Mouse (Mus musculus) MEL (cell line): ENCODE measurements at regions not wholly inside any gene's neighbourhood (a gene's known extent, or its start where the extent isn't known, plus 50 kb on each side); places are given as distances from the start of the nearest gene placed in this dataset.

Experiments used
- DNase-seq: peaks from one replicate; pipeline ENCODE4 v3.0.0; 2011; ENCODE audit warnings: low read depth, low spot score
- H3K27ac ChIP-seq: 2 replicates; pipeline ENCODE4 v1.5.1; 2012; ENCODE audit warnings: low read depth, mild to moderate bottlenecking, control low read depth, low read length, moderate library complexity; ENCODE audit not compliant: control insufficient read depth
- H3K27me3 ChIP-seq, 2 experiments: fragments of 150-350 bp in 1 of 2; sonication (generic) in 1 of 2; 2 replicates each; pipeline ENCODE4 v1.6.1; 2012; ENCODE audit warnings: low read length in 2 of 2, mild to moderate bottlenecking in 2 of 2, improper control_type of control experiment in 1 of 2, moderate library complexity in 1 of 2; ENCODE audit not compliant: insufficient read depth in 2 of 2, control insufficient read depth in 1 of 2
- H3K36me3 ChIP-seq, 2 experiments: 2 replicates each; pipeline ENCODE4 v1.6.1; 2012 to 2014; ENCODE audit warnings: low read length in 2 of 2, improper control_type of control experiment in 1 of 2, inconsistent platforms in 1 of 2, mild to moderate bottlenecking in 1 of 2; ENCODE audit not compliant: insufficient read depth in 2 of 2, control insufficient read depth in 1 of 2
- H3K4me1 ChIP-seq, 2 experiments: fragments of 150-350 bp in 1 of 2; sonication (generic) in 1 of 2; 2 replicates each; pipeline ENCODE4 v1.6.1; 2012; ENCODE audit warnings: low read length in 2 of 2, improper control_type of control experiment in 1 of 2, mild to moderate bottlenecking in 1 of 2; ENCODE audit not compliant: insufficient read depth in 2 of 2, control insufficient read depth in 1 of 2
- H3K4me3 ChIP-seq, 2 experiments: fragments of 150-350 bp in 1 of 2; sonication (generic) in 1 of 2; 2 replicates each; pipeline ENCODE4 v1.5.1; 2012; ENCODE audit warnings: low read depth in 2 of 2, low read length in 2 of 2, mild to moderate bottlenecking in 2 of 2, moderate library complexity in 2 of 2, control low read depth in 1 of 2, improper control_type of control experiment in 1 of 2; ENCODE audit not compliant: control insufficient read depth in 1 of 2, insufficient read depth in 1 of 2
- H3K79me2 ChIP-seq: 2 replicates; pipeline ENCODE4 v1.6.1; 2012; ENCODE audit warnings: mild to moderate bottlenecking, low read length, moderate library complexity; ENCODE audit not compliant: control insufficient read depth, poor library complexity, insufficient read depth
- H3K9ac ChIP-seq: 2 replicates; pipeline ENCODE4 v1.6.1; 2012; ENCODE audit warnings: low read depth, mild to moderate bottlenecking, control low read depth, low read length, moderate library complexity; ENCODE audit not compliant: control insufficient read depth, poor library complexity, severe bottlenecking
- H3K9me3 ChIP-seq: fragments of 150-350 bp; sonication (generic); replicated peaks from 2 replicates; pipeline ENCODE4 v1.6.1; 2012; ENCODE audit warnings: mild to moderate bottlenecking, low read length, improper control_type of control experiment, moderate library complexity; ENCODE audit not compliant: insufficient read depth
- BHLHE40 ChIP-seq: IDR thresholded peaks from 2 replicates; pipeline ENCODE4 v1.6.1; 2012; ENCODE audit warnings: low read depth, mild to moderate bottlenecking, inconsistent platforms, low read length, improper control_type of control experiment, borderline replicate concordance
- CTCF ChIP-seq, 3 experiments: IDR thresholded peaks in 2 of 3; conservative IDR thresholded peaks in 1 of 3; 2 replicates each; pipeline ENCODE4 v1.5.1; 2011 to 2012; ENCODE audit warnings: low read length in 3 of 3, low read depth in 2 of 3, mild to moderate bottlenecking in 2 of 3, improper control_type of control experiment in 1 of 3, inconsistent platforms in 1 of 3, mixed read lengths in 1 of 3, moderate library complexity in 1 of 3; ENCODE audit not compliant: control insufficient read depth in 1 of 3, insufficient read depth in 1 of 3, poor library complexity in 1 of 3, severe bottlenecking in 1 of 3
- E2F4 ChIP-seq: IDR thresholded peaks from 2 replicates; pipeline ENCODE4 v1.6.1; 2011; ENCODE audit warnings: low read depth, low read length, improper control_type of control experiment, borderline replicate concordance
- ELF1 ChIP-seq: IDR thresholded peaks from 2 replicates; pipeline ENCODE4 v1.6.1; 2014; ENCODE audit warnings: low read depth, mild to moderate bottlenecking, inconsistent platforms, low read length, improper control_type of control experiment, moderate library complexity
- JUND ChIP-seq: IDR thresholded peaks from 2 replicates; pipeline ENCODE4 v1.6.1; 2011; ENCODE audit warnings: low read depth, mild to moderate bottlenecking, improper control_type of control experiment, low read length
- KAT2A ChIP-seq: conservative IDR thresholded peaks from 2 replicates; pipeline ENCODE4 v1.6.1; 2012; ENCODE audit warnings: low read depth, low read length, improper control_type of control experiment, inconsistent platforms
- MYB ChIP-seq: IDR thresholded peaks from 2 replicates; pipeline ENCODE4 v1.6.1; 2011; ENCODE audit warnings: mild to moderate bottlenecking, low read depth, low read length, improper control_type of control experiment
- NRF1 ChIP-seq: IDR thresholded peaks from 2 replicates; pipeline ENCODE4 v1.6.1; 2014; ENCODE audit warnings: low read depth, mild to moderate bottlenecking, inconsistent platforms, low read length, improper control_type of control experiment, moderate library complexity; ENCODE audit not compliant: poor library complexity, insufficient read depth, severe bottlenecking
- POLR2AphosphoS5 ChIP-seq: IDR thresholded peaks from 2 replicates; pipeline ENCODE4 v1.6.1; 2012; ENCODE audit warnings: low read depth, borderline replicate concordance, mild to moderate bottlenecking, inconsistent platforms, low read length, moderate library complexity, mixed read lengths
- SIN3A ChIP-seq: IDR thresholded peaks from 2 replicates; pipeline ENCODE4 v1.6.1; 2012; ENCODE audit warnings: low read length, improper control_type of control experiment, inconsistent platforms
- SMC3 ChIP-seq: IDR thresholded peaks from 2 replicates; pipeline ENCODE4 v1.6.1; 2011; ENCODE audit warnings: low read depth, low read length, improper control_type of control experiment
- UBTF ChIP-seq: IDR thresholded peaks from 2 replicates; pipeline ENCODE4 v1.6.1; 2012; ENCODE audit warnings: low read depth, mild to moderate bottlenecking, inconsistent platforms, low read length, improper control_type of control experiment, moderate library complexity, borderline replicate concordance; ENCODE audit not compliant: insufficient read depth
- USF1 ChIP-seq: IDR thresholded peaks from 2 replicates; pipeline ENCODE4 v1.6.1; 2014; ENCODE audit warnings: low read depth, mild to moderate bottlenecking, inconsistent platforms, low read length, improper control_type of control experiment, moderate library complexity
- USF2 ChIP-seq, 2 experiments: IDR thresholded peaks; 2 replicates each; pipeline ENCODE4 v1.6.1; 2011 to 2012; ENCODE audit warnings: improper control_type of control experiment in 2 of 2, low read length in 2 of 2, borderline replicate concordance in 1 of 2, inconsistent platforms in 1 of 2, low read depth in 1 of 2, mild to moderate bottlenecking in 1 of 2; ENCODE audit not compliant: insufficient read depth in 1 of 2
- ZC3H11A ChIP-seq: IDR thresholded peaks from 2 replicates; pipeline ENCODE4 v1.6.1; 2012; ENCODE audit warnings: low read depth, mild to moderate bottlenecking, inconsistent platforms, low read length, improper control_type of control experiment
- ZKSCAN1 ChIP-seq: IDR thresholded peaks from 2 replicates; pipeline ENCODE4 v1.6.1; 2012; ENCODE audit warnings: low read depth, mild to moderate bottlenecking, inconsistent platforms, low read length, improper control_type of control experiment, moderate library complexity
- ZMIZ1 ChIP-seq: IDR thresholded peaks from 2 replicates; pipeline ENCODE4 v1.6.1; 2012; ENCODE audit warnings: low read depth, mild to moderate bottlenecking, inconsistent platforms, low read length, improper control_type of control experiment, moderate library complexity
- ZNF384 ChIP-seq: IDR thresholded peaks from 2 replicates; pipeline ENCODE4 v1.6.1; 2012; ENCODE audit warnings: low read depth, mild to moderate bottlenecking, inconsistent platforms, low read length, improper control_type of control experiment

GRCm38 (mm10) chr15:67892066-67892465, 1391.4 kb upstream of the Lrrc6 start:
- no peak for DNase-seq
- H3K27me3 ChIP-seq: no peaks in the 10 kb centered on the region
- no peaks in the 10 kb centered on the region for H3K36me3 ChIP-seq
- H3K4me3 ChIP-seq: no peak overlapping the region
- no peaks in the 10 kb centered on the region for H3K4me1 ChIP-seq
- H3K9me3 ChIP-seq: no peaks in the 10 kb centered on the region
- H3K27ac ChIP-seq: no peak overlapping the region
- H3K9ac ChIP-seq: no peak overlapping the region
- H3K79me2 ChIP-seq: no peaks in the 10 kb centered on the region
- TF ChIP-seq ZC3H11A: no peak
- no peak for TF ChIP-seq NRF1
- TF ChIP-seq JUND: no peak
- TF ChIP-seq POLR2AphosphoS5: no peak
- TF ChIP-seq ZMIZ1: no peak
- no peak for TF ChIP-seq KAT2A
- no peak for TF ChIP-seq ZKSCAN1
- TF ChIP-seq USF2 (IDR thresholded peaks at IDR 0.05; ENCODE audit: borderline replicate concordance in 1 of 2, insufficient read depth in 1 of 2, low read depth in 1 of 2, low read length in 2 of 2): no peak
- no peak for TF ChIP-seq UBTF
- TF ChIP-seq ZNF384: no peak
- TF ChIP-seq SMC3: no peak
- no peak for TF ChIP-seq E2F4
- no peak for TF ChIP-seq MYB
- TF ChIP-seq USF1: no peak
- TF ChIP-seq ELF1: no peak
- no peak for TF ChIP-seq CTCF (IDR thresholded peaks at IDR 0.05 in 2 of 3, conservative IDR thresholded peaks at IDR 0.05 in 1 of 3; ENCODE audit: control insufficient read depth in 1 of 3, insufficient read depth in 1 of 3, low read depth in 2 of 3, low read length in 3 of 3, poor library complexity in 1 of 3, severe bottlenecking in 1 of 3)

GRCm38 (mm10) chr15:67890612-67891304, 1390.0 kb upstream of the Lrrc6 start:
- Histone ChIP-seq H3K9me3 (no peaks in the 10 kb centered on the region), H3K79me2 (no peaks in the 10 kb centered on the region), H3K27ac (no peak overlapping the region), H3K9ac (no peak overlapping the region), H3K4me3 (no peak overlapping the region), H3K27me3 (no peaks in the 10 kb centered on the region), H3K4me1 (no peaks in the 10 kb centered on the region), H3K36me3 (no peaks in the 10 kb centered on the region)
- no peak for DNase-seq
- TF ChIP-seq SIN3A: no peak
- TF ChIP-seq BHLHE40: no peak
- TF ChIP-seq ZMIZ1: no peak
